Mouse (Mus musculus): ENCODE results near the gene Stx5a. TPM values are rescaled to one million over a fixed set of nuclear protein-coding genes. Genes with fewer than 3 reads are reported as not detected.

Stx5a gene
- polyA plus RNA-seq, 1 experiment from 2014 or later, result 83.4 TPM

- no peaks in the 10 kb centered on the region for H3K9me3 ChIP-seq (ENCODE audit: control insufficient read depth)
- H3K27me3 ChIP-seq (replicated peaks; ENCODE audit: control insufficient read depth, insufficient read depth, low read length), result no peaks in the 10 kb centered on the region
- no peak overlapping the region for H3K4me2 ChIP-seq (replicated peaks; ENCODE audit: low read depth)
- 39% methylated on average over 1 of the region's 1 CpGs for WGBS
- TF ChIP-seq CTCF (IDR thresholded peaks at IDR 0.05; ENCODE audit: low read depth), result no peak
- no peak overlapping the region for H3K27ac ChIP-seq (ENCODE audit: low read depth, low read length)
- no peak for ATAC-seq
- peaks cover 21% of the 10 kb centered on the region for H3K36me3 ChIP-seq (ENCODE audit: control insufficient read depth, insufficient read depth)
- H3K9ac ChIP-seq (ENCODE audit: low read depth, low read length), result no peak overlapping the region
- H3K4me1 ChIP-seq (replicated peaks; ENCODE audit: control insufficient read depth, insufficient read depth, low read length), result no peaks in the 10 kb centered on the region
- no peak overlapping the region for H3K4me3 ChIP-seq (ENCODE audit: low read depth, low read length)
Measured at GRCm38 (mm10) chr19:8721378-8721777, 19.8 kb upstream of the Stx5a start.

DNA sequence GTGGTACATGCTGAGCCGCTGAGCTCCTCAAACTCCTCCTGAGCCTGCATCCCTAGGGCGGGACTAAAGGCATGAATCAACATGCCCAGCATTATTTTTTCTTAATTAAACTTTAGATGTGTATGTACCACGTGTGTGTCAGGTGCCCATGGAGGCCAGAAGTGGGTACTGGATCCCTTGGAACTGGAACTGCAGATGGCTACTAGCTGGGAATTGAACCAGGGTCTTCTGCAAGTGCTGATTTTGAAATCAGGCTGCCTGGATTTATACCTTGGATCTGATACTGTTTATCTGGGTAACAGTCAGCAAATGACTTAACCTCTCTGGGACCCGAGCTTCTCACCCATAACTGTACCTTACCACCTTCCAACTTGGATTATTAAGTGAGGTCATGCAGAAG lies 19.2 kb upstream of the Stx5a start:
- Histone ChIP-seq H3K4me1 (replicated peaks; ENCODE audit: control insufficient read depth, insufficient read depth, low read length) (no peaks in the 10 kb centered on the region), H3K27ac (ENCODE audit: low read depth, low read length) (no peak overlapping the region), H3K4me2 (replicated peaks; ENCODE audit: low read depth) (peak overlapping the region; percentile 69), H3K9ac (ENCODE audit: low read depth, low read length) (no peak overlapping the region), H3K9me3 (ENCODE audit: control insufficient read depth) (no peaks in the 10 kb centered on the region), H3K36me3 (ENCODE audit: control insufficient read depth, insufficient read depth) (peaks cover 26% of the 10 kb centered on the region), H3K27me3 (replicated peaks; ENCODE audit: control insufficient read depth, insufficient read depth, low read length) (no peaks in the 10 kb centered on the region), H3K4me3 (ENCODE audit: low read depth, low read length) (peak overlapping the region; percentile 71)
- TF ChIP-seq CTCF (IDR thresholded peaks at IDR 0.05; ENCODE audit: low read depth), result no peak
- no peak for ATAC-seq
- 36% methylated on average over 4 of the region's 4 CpGs for whole genome bisulfite sequencing

GRCm38 (mm10) chr19:8722559-8722906 lies 18.7 kb upstream of the Stx5a start:
- no peak for ATAC-seq
- 2% methylated on average over 5 of the region's 5 CpGs for WGBS

GRCm38 (mm10) chr19:8722907-8723573 lies 18.2 kb upstream of the Stx5a start, which contains the start of gene Slc3a2:
Gene Slc3a2, minus strand, starts transcription at chr19:8723369.
- peak; percentile 97 for ATAC-seq
- Histone ChIP-seq H3K9ac (ENCODE audit: low read depth, low read length) (peak within 1 kb of the TSS; percentile 88), H3K36me3 (ENCODE audit: control insufficient read depth, insufficient read depth) (peaks cover 26% of the 10 kb centered on the region), H3K27me3 (replicated peaks; ENCODE audit: control insufficient read depth, insufficient read depth, low read length) (no peaks in the 10 kb centered on the region), H3K4me2 (replicated peaks; ENCODE audit: low read depth) (peak within 1 kb of the TSS; percentile 69), H3K27ac (ENCODE audit: low read depth, low read length) (peak within 1 kb of the TSS; percentile 97), H3K4me1 (replicated peaks; ENCODE audit: control insufficient read depth, insufficient read depth, low read length) (no peaks in the 10 kb centered on the region), H3K4me3 (ENCODE audit: low read depth, low read length) (peak within 1 kb of the TSS; percentile 71), H3K9me3 (ENCODE audit: control insufficient read depth) (no peaks in the 10 kb centered on the region)
- under 1% methylated on average over 50 of the region's 50 CpGs for WGBS
- TF ChIP-seq CTCF (IDR thresholded peaks at IDR 0.05; ENCODE audit: low read depth), result no peak

More at GRCm38 (mm10) chr19:8722559-8722906, 18.7 kb upstream of the Stx5a start:
- Histone ChIP-seq H3K36me3 (ENCODE audit: control insufficient read depth, insufficient read depth) (peaks cover 26% of the 10 kb centered on the region), H3K9me3 (ENCODE audit: control insufficient read depth) (no peaks in the 10 kb centered on the region), H3K4me1 (replicated peaks; ENCODE audit: control insufficient read depth, insufficient read depth, low read length) (no peaks in the 10 kb centered on the region), H3K9ac (ENCODE audit: low read depth, low read length) (peak overlapping the region; percentile 88), H3K4me2 (replicated peaks; ENCODE audit: low read depth) (peak overlapping the region; percentile 69), H3K4me3 (ENCODE audit: low read depth, low read length) (peak overlapping the region; percentile 71), H3K27ac (ENCODE audit: low read depth, low read length) (peak overlapping the region; percentile 97), H3K27me3 (replicated peaks; ENCODE audit: control insufficient read depth, insufficient read depth, low read length) (no peaks in the 10 kb centered on the region)
- TF ChIP-seq CTCF (IDR thresholded peaks at IDR 0.05; ENCODE audit: low read depth), result no peak

DNA sequence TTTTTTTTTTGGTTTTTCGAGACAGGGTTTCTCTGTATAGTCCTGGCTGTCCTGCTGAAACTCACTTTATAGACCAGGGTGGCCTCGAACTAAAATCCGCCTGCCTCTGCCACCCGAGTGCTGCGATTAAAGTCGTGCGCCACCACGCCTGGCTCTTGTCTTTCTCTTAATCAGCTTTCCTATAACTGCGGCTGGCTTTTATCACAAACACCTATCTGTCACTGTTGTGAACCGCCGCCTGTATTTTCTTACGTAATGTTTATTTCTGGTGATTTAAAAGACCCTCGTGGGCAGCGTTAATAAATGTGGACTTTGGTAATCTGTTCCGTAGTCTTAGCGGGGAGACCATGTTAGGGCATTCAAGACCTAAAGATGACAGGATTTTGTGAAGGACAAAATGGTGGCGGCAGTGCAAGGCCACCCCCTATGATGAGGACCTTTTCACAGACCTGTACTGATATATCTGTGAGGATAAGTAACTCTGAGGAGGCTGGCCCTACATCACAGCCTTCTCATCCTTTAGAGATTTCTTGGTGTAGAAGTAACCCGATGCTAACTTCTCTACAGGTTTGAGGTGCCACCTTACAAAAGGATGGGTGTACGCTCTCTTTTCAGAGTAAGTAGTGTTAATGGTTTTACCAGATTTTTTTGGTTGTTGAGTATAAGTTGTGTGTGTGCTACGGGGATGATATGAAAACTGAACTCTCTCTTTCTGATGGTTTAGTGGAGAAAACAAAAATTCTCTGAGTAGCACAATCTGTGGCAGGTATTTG lies 17.5 kb upstream of the Stx5a start:
- Histone ChIP-seq H3K4me2 (replicated peaks; ENCODE audit: low read depth) (peak overlapping the region; percentile 69), H3K4me3 (ENCODE audit: low read depth, low read length) (peak overlapping the region; percentile 71), H3K27ac (ENCODE audit: low read depth, low read length) (peak overlapping the region; percentile 86), H3K4me1 (replicated peaks; ENCODE audit: control insufficient read depth, insufficient read depth, low read length) (no peaks in the 10 kb centered on the region), H3K36me3 (ENCODE audit: control insufficient read depth, insufficient read depth) (peaks cover 26% of the 10 kb centered on the region), H3K9me3 (ENCODE audit: control insufficient read depth) (no peaks in the 10 kb centered on the region), H3K9ac (ENCODE audit: low read depth, low read length) (peak overlapping the region; percentile 88), H3K27me3 (replicated peaks; ENCODE audit: control insufficient read depth, insufficient read depth, low read length) (no peaks in the 10 kb centered on the region)
- WGBS, result under 1% methylated on average over 20 of the region's 20 CpGs
- ATAC-seq, result no peak; the same call in 1 of the 2 replicates
- TF ChIP-seq CTCF (IDR thresholded peaks at IDR 0.05; ENCODE audit: low read depth), result no peak

GRCm38 (mm10) chr19:8724392-8724791 lies 16.8 kb upstream of the Stx5a start:
- Histone ChIP-seq H3K36me3 (ENCODE audit: control insufficient read depth, insufficient read depth) (peaks cover 26% of the 10 kb centered on the region), H3K27me3 (replicated peaks; ENCODE audit: control insufficient read depth, insufficient read depth, low read length) (no peaks in the 10 kb centered on the region), H3K27ac (ENCODE audit: low read depth, low read length) (peak overlapping the region; percentile 86; the same call in 1 of the 2 replicates), H3K9me3 (ENCODE audit: control insufficient read depth) (no peaks in the 10 kb centered on the region), H3K4me2 (replicated peaks; ENCODE audit: low read depth) (peak overlapping the region; percentile 69), H3K4me3 (ENCODE audit: low read depth, low read length) (peak overlapping the region; percentile 71), H3K4me1 (replicated peaks; ENCODE audit: control insufficient read depth, insufficient read depth, low read length) (no peaks in the 10 kb centered on the region), H3K9ac (ENCODE audit: low read depth, low read length) (peak overlapping the region; percentile 88; the same call in 1 of the 2 replicates)
- TF ChIP-seq CTCF (IDR thresholded peaks at IDR 0.05; ENCODE audit: low read depth), result no peak
- 0% methylated on average over 2 of the region's 2 CpGs for WGBS
- ATAC-seq, result no peak

Data from intestine, postnatal 0 days (tissue).